Mouse (Mus musculus): ENCODE data around the gene Rsbn1.

DNA sequence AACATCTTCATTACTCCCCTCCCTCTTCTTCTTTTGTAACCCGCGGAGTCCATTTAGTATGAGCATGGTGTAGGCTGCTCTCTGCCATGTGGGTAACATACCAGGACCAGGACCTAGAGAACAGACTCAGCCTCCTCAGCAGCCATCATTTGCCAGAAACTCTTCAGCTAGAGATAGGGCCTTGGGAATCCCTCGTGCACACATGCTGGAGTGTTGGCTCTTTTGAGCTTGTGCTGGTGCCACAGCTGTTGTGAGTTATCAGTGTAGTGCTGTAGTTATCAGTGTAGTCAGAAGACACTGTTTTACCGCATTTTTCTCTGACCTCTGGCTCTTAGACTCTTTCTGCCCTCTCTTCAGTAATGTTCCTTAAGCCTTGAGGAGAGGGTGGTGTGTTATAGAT is 75.4 kb downstream of the Rsbn1 start:
- no peak for TF ChIP-seq CTCF (IDR thresholded peaks at IDR 0.05; ENCODE audit: control insufficient read depth, insufficient read depth, insufficient read length)
- TF ChIP-seq MYOG (IDR thresholded peaks at IDR 0.05; ENCODE audit: control insufficient read depth, extremely low read depth, insufficient read length) = no peak
- TF ChIP-seq USF1 (IDR thresholded peaks at IDR 0.05; ENCODE audit: low read depth) = no peak
- no peak for TF ChIP-seq FOSL1 (IDR thresholded peaks at IDR 0.05; ENCODE audit: insufficient read depth, low read length, poor library complexity, severe bottlenecking)
- no peak for TF ChIP-seq CEBPB (IDR thresholded peaks at IDR 0.05; ENCODE audit: low read depth)
- no peak for TF ChIP-seq MAX (IDR thresholded peaks at IDR 0.05)
